Mouse (Mus musculus) neural tube, embryonic 13.5 days (tissue): ENCODE results near the gene Etl4. TPM values are rescaled to one million over a fixed set of nuclear protein-coding genes. Genes with fewer than 3 reads are reported as not detected.

ENCODE experiments used
- ATAC-seq: fragments of 200-750 bp; cut with Nextera tagmentation; 2 replicates; pipeline ENCODE4 v1.8.0; 2017; ENCODE audit warnings: low read depth, mild to moderate bottlenecking, moderate TSS enrichment, moderate library complexity
- H3K27ac ChIP-seq: fragments of 300-500 bp; sonication (generic); replicated peaks from 2 replicates; pipeline ENCODE4 v1.5.1; 2015; ENCODE audit warnings: moderate library complexity, mild to moderate bottlenecking, inconsistent platforms
- H3K27me3 ChIP-seq: fragments of 300-500 bp; sonication (generic); 2 replicates; pipeline ENCODE4 v1.6.1; 2015; ENCODE audit warnings: mild to moderate bottlenecking, inconsistent platforms
- H3K36me3 ChIP-seq: fragments of 300-500 bp; sonication (generic); 2 replicates; pipeline ENCODE4 v1.6.1; 2015; ENCODE audit warnings: mild to moderate bottlenecking, inconsistent platforms
- H3K4me1 ChIP-seq: fragments of 300-500 bp; sonication (generic); replicated peaks from 2 replicates; pipeline ENCODE4 v1.6.1; 2015; ENCODE audit warnings: inconsistent platforms
- H3K4me2 ChIP-seq: fragments of 300-500 bp; sonication (generic); 2 replicates; pipeline ENCODE4 v1.6.1; 2015; ENCODE audit warnings: inconsistent platforms, mild to moderate bottlenecking, moderate library complexity
- H3K4me3 ChIP-seq: fragments of 300-500 bp; sonication (generic); 2 replicates; pipeline ENCODE4 v1.5.1; 2015; ENCODE audit warnings: mild to moderate bottlenecking, inconsistent platforms
- H3K9ac ChIP-seq: fragments of 300-500 bp; sonication (generic); 2 replicates; pipeline ENCODE4 v1.6.1; 2015; ENCODE audit warnings: moderate library complexity, mild to moderate bottlenecking, inconsistent platforms
- H3K9me3 ChIP-seq: fragments of 300-500 bp; sonication (generic); 2 replicates; pipeline ENCODE4 v1.6.1; 2016; ENCODE audit warnings: inconsistent platforms
- WGBS: fragments of 180-500 bp; shearing (Covaris S2); methylation state at CpG from one replicate; pipeline ENCODE4 v1.1.7; 2015; 5-methylcytosine and 5-hydroxymethylcytosine counted together
- polyA plus RNA-seq: library from polyadenylated mRNA; unstranded; fragments of >200 nt; fragmentation: Nextera tagmentation; extraction: Ambion mirVana; gene quantifications from 2 replicates; pipeline ENCODE4 v1.2.1, GENCODE M21; 2015

The Etl4 gene
- 4.6 and 5.4 TPM in 2 replicates for polyA plus RNA-seq

DNA sequence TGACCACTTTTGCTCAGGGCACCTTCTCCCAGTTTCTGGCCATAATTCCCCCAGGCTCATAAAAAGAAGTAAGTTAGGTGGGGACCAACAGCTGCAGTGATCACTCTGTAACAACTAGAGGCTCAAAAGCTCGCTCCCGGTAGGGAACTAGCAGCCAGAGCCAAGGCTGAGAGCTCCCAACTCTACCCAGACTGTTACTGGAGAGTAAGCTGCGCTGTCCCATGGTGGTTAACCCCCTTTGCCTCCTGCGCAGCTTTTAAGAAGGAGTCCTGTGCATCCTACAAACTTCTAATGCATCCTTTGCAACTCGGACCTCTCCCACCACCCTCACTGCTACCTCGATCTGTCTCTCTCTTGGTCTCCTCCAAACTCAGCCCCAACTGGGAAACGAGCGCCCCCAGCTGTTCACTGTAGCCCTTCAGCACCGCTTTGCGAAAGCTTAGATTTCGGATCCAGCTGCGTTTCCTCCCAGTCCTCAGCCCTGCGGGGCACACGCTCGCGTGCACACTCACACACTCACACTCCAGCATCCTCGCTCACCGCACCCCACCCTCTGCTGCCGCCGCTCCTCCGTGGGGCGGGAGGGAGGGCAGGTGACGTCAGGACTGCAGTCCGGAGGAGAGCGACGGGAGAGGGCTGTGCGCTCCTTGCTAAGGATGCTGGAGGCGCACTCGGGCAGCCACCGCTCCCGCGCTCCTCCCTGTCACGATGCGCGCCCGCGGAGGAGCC, at the start of gene Etl4:
TSS of gene Etl4 (plus strand) at position 610 of the 729 bp plus-strand sequence.
- Histone ChIP-seq H3K27me3 (peaks cover 46% of the 10 kb centered on the region), H3K4me1 (peaks cover 16% of the 10 kb centered on the region), H3K4me3 (peak within 1 kb of the TSS; percentile 62), H3K27ac (no peak within 1 kb of the TSS), H3K36me3 (no peaks in the 10 kb centered on the region), H3K4me2 (peak within 1 kb of the TSS; percentile 97), H3K9ac (peak within 1 kb of the TSS; percentile 70), H3K9me3 (no peaks in the 10 kb centered on the region)
- WGBS: under 1% methylated on average over 37 of the region's 37 CpGs
- ATAC-seq: peak; percentile 97

DNA sequence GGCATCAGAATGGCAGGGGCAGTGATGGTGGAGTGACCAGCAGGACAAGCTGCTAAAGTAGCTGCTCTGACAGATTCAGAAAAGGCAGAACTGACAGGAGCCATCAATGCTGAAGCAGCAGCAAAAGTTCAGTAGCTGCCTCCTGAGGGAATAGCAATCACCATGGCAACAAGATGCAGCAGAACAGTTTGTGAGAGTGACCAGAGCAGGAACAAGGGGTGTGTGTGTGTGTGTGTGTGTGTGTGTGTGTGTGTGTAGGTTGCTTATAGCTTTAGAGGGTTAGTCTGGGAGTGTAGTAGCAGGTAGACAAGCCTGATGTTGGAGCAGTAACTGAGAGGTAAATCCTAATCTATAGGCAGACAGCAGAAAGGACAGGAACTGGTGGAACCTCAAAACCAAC, 40.4 kb upstream of the Etl4 start:
- ATAC-seq: no peak
- Histone ChIP-seq H3K27me3 (no peaks in the 10 kb centered on the region), H3K9ac (no peak overlapping the region), H3K9me3 (no peaks in the 10 kb centered on the region), H3K4me3 (no peak overlapping the region), H3K4me2 (no peak overlapping the region), H3K36me3 (no peaks in the 10 kb centered on the region), H3K27ac (no peak overlapping the region), H3K4me1 (no peaks in the 10 kb centered on the region)

DNA sequence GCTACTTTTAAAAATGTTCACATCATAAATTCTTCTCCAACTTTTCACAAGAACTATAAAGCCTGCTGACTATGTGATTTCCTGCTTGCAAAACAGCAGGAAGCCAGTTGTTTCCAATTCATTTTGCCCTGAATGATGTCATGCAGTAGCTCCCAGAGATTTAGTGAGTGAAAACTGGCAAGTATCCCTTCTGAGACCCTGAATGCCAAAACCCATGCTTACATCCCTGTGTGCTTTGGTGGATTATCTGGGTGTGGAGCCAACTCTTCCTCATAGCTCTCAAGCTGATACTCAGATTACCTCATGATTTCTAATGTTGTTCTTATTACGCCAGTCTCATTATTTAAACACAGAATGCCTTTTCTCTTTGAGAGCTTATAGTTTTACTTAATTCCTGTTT, 37.7 kb upstream of the Etl4 start:
- no peak for ATAC-seq
- no peaks in the 10 kb centered on the region for H3K4me1 ChIP-seq
- H3K9me3 ChIP-seq: no peaks in the 10 kb centered on the region
- no peak overlapping the region for H3K4me2 ChIP-seq
- no peak overlapping the region for H3K27ac ChIP-seq
- 91% methylated on average over 1 of the region's 1 CpGs for WGBS
- H3K27me3 ChIP-seq: no peaks in the 10 kb centered on the region
- no peaks in the 10 kb centered on the region for H3K36me3 ChIP-seq
- no peak overlapping the region for H3K4me3 ChIP-seq
- no peak overlapping the region for H3K9ac ChIP-seq

DNA sequence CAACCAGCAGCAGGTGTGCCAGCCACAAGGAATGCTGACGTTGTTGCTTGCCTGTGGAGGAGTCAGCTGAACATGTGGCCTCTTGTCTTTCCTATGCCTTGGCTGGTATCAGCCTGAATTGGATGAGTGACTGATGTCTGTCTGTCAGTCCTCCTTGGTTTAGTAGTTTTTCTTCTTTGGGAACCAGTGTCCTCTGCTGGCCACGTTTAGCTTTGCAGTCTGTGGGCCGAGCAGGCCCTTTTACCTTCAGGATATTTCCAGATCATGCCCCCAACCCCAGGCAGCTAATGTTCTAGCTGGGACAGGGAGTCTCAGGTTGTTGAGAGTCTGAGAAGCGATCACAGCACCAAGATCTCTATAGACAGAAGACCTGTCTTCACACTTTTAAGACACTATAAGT, 18.7 kb upstream of the Etl4 start:
- no peaks in the 10 kb centered on the region for H3K36me3 ChIP-seq
- no peak overlapping the region for H3K9ac ChIP-seq
- H3K27me3 ChIP-seq: no peaks in the 10 kb centered on the region
- no peak overlapping the region for H3K27ac ChIP-seq
- H3K4me3 ChIP-seq: no peak overlapping the region
- no peak overlapping the region for H3K4me2 ChIP-seq
- no peak for ATAC-seq
- H3K9me3 ChIP-seq: no peaks in the 10 kb centered on the region
- H3K4me1 ChIP-seq: no peaks in the 10 kb centered on the region
- WGBS: 56% methylated on average over 4 of the region's 4 CpGs

DNA sequence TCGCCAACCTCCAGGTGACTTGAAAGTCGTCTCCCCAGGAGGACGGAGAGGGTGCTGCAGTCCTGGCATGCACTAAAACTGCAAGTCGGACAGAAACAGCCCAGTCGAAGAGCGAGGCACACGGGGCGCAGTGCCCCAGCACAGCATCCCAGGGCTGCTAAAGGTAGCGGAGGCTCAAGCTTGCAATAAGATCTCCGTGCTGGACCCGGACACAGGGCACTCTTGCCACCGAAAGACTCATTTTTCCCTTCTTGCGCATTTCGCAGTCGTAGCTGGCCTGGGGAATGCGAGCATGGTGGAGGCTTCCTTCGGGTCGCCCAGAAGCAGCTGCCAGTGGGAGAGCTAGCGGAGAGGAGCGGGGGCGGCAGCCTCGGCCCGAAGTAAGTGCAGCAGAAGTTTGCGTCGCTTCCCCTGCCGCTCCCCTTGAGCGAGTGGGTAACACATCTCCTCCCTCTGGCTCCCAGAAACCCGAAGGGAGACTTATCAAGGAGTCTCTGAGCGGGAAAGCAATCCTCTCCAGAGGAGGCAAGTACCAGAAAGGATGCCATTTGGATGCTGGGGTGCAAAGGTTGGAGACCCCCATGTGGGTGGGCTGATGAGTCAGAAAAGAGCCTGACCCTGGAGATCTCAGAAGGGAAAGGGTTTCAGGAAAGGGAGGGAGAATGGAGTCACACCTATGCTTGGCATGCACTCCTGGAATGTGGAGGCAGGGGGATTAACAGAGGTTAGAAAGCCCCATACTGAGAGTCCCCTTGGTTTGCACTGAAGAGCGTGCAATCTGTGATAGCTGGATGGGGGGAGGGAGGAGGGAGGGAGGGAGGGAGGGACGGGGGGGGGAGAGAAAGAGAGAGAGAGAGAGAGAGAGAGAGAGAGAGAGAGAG, 560 bp downstream of the Etl4 start:
- no peaks in the 10 kb centered on the region for H3K9me3 ChIP-seq
- peak; percentile 80 for ATAC-seq
- H3K27ac ChIP-seq: no peak overlapping the region
- H3K27me3 ChIP-seq: peaks cover 46% of the 10 kb centered on the region
- H3K9ac ChIP-seq: peak overlapping the region; percentile 70
- H3K36me3 ChIP-seq: no peaks in the 10 kb centered on the region
- WGBS: 1% methylated on average over 29 of the region's 31 CpGs
- H3K4me2 ChIP-seq: peak overlapping the region; percentile 97
- peaks cover 16% of the 10 kb centered on the region for H3K4me1 ChIP-seq
- H3K4me3 ChIP-seq: peak overlapping the region; percentile 62

DNA sequence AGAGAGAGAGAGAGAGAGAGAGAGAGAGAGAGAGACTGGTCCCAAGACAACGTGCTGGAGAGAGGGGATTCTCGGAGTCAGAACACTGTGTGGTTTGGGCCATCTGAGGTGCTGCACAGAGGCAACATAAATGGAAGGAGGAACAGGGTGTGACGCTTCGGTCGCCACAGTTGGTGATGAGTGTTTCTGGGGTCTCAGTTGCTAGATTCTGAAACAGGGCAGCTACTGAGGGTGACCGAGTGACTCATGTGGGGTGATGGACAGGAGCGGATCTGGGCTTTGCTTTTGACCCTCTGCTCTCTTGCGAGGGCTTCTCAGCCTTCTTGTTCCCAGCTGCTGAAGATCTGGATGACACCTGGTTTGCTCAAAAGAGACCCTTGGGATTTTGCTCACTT, 1.2 kb downstream of the Etl4 start:
- Histone ChIP-seq H3K4me3 (peak overlapping the region; percentile 62), H3K9me3 (no peaks in the 10 kb centered on the region), H3K4me2 (peak overlapping the region; percentile 97), H3K27me3 (peaks cover 46% of the 10 kb centered on the region), H3K4me1 (peaks cover 16% of the 10 kb centered on the region), H3K27ac (no peak overlapping the region), H3K9ac (no peak overlapping the region), H3K36me3 (no peaks in the 10 kb centered on the region)
- 3% methylated on average over 8 of the region's 8 CpGs for whole genome bisulfite sequencing
- no peak for ATAC-seq

DNA sequence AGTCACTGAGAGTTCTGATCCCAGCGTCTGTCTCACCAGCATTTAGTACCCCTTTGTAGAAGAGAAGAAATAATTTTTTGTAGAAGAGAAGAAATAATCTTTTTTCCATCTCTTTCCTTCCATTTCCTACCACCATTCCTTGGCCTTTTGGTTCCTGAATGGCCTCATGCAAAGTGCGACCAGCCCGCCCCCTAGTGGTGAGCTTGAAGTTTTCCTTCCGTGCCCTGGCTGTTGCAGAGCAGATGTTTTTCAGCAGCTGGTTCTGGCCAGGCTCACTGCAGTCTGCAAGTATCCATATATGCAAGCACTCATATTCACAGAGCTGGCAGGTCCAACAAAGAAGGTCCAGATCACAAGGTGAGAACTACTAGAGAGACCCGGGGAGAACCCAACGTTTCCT, 9.6 kb downstream of the Etl4 start:
- no peak overlapping the region for H3K4me2 ChIP-seq
- ATAC-seq: no peak
- H3K4me3 ChIP-seq: no peak overlapping the region
- H3K36me3 ChIP-seq: no peaks in the 10 kb centered on the region
- 23% methylated on average over 6 of the region's 6 CpGs for WGBS
- no peaks in the 10 kb centered on the region for H3K9me3 ChIP-seq
- H3K27ac ChIP-seq: no peak overlapping the region
- H3K27me3 ChIP-seq: no peaks in the 10 kb centered on the region
- no peak overlapping the region for H3K9ac ChIP-seq
- H3K4me1 ChIP-seq: no peaks in the 10 kb centered on the region

DNA sequence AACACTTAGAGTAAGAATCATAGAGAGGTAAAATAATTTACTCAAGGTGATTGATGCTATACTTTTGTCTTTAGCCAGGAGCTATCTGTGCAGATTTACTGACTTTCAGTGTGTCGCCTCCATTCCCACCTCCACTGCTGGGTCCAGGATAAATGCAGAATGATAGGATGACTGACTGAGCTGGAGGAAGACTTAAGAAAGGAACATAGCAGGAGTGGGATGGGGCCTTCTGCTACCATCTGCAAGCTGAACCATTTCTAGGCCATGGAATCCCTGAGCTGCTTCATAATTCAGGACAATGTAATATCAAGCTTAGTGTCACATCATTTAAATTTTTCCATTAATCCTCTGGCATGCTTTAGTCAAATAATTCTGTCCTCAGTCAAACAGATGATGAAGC, 20.4 kb downstream of the Etl4 start:
- 88% methylated on average over 1 of the region's 1 CpGs for WGBS
- Histone ChIP-seq H3K4me3 (no peak overlapping the region), H3K27ac (no peak overlapping the region), H3K36me3 (no peaks in the 10 kb centered on the region), H3K4me1 (no peaks in the 10 kb centered on the region), H3K9ac (no peak overlapping the region), H3K4me2 (no peak overlapping the region), H3K9me3 (no peaks in the 10 kb centered on the region), H3K27me3 (no peaks in the 10 kb centered on the region)
- no peak for ATAC-seq

DNA sequence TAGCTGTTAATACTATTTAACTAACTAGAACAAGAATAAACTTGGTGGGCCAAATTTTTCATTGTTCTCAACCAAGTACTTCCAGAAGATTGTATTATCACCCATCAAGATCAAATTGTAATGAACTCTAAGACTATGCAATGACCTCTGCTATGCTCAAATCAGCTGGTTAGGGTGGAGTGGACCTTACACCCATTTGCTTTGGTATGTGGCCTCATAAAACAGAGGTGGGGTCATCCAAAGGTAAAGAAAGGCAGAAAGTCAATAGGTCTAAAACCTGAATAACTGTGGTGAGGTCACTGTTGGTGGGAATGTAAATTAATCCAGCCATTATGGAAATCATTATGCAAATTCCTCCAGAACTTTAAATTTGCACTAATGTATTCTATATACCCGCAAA, 24.3 kb downstream of the Etl4 start:
- H3K4me1 ChIP-seq: no peaks in the 10 kb centered on the region
- WGBS: 63% methylated on average over 1 of the region's 1 CpGs
- no peak for ATAC-seq
- H3K36me3 ChIP-seq: no peaks in the 10 kb centered on the region
- H3K4me2 ChIP-seq: no peak overlapping the region
- no peak overlapping the region for H3K9ac ChIP-seq
- H3K9me3 ChIP-seq: no peaks in the 10 kb centered on the region
- no peaks in the 10 kb centered on the region for H3K27me3 ChIP-seq
- H3K27ac ChIP-seq: no peak overlapping the region
- no peak overlapping the region for H3K4me3 ChIP-seq

DNA sequence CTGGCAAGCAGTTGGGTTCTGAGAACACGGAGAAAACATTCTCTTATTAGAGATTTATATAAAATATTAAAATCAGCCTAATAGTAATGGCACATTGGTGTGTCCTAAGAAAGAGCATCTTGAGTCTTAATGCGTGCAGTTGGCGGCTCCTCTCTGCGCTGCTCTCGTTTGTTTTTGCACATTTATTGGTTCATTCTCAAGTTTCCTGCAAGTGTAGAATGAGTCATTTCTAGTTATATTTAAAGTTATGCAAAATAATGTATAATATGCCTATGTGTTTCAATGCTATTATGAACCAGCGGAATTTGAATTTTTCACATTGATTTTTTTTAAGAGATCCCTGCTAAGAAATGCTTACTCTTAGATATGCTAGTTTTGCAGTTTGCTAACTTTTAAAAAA, 35.6 kb downstream of the Etl4 start:
- no peak overlapping the region for H3K27ac ChIP-seq
- no peaks in the 10 kb centered on the region for H3K9me3 ChIP-seq
- no peaks in the 10 kb centered on the region for H3K27me3 ChIP-seq
- ATAC-seq: no peak
- no peak overlapping the region for H3K4me2 ChIP-seq
- no peak overlapping the region for H3K4me3 ChIP-seq
- no peak overlapping the region for H3K9ac ChIP-seq
- no peaks in the 10 kb centered on the region for H3K36me3 ChIP-seq
- H3K4me1 ChIP-seq: no peaks in the 10 kb centered on the region
- 91% methylated on average over 6 of the region's 6 CpGs for WGBS

DNA sequence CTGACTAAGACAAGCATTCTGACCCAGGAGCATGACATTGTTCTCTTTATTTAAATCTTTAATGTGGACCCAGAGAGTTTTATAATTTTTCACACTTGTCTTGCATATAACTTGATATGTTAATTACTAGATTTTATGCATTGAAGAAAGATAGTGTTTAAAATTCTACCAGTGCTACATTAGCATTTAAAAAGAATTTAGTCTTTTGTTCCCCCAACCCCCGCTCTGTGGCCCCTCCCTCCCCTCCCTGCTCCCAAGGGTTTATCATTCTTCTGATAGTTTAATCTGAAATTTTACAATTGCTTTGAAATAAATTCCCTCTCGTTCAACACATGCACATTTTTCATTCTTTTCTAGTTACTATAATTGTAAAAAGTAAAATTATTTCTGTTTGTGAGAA, 43.4 kb downstream of the Etl4 start:
- Histone ChIP-seq H3K4me3 (no peak overlapping the region), H3K36me3 (no peaks in the 10 kb centered on the region), H3K9ac (no peak overlapping the region), H3K27me3 (no peaks in the 10 kb centered on the region), H3K4me2 (no peak overlapping the region), H3K9me3 (no peaks in the 10 kb centered on the region; the same call in 1 of the 2 replicates), H3K27ac (no peak overlapping the region), H3K4me1 (no peaks in the 10 kb centered on the region)
- ATAC-seq: no peak
- 80% methylated on average over 2 of the region's 2 CpGs for WGBS

DNA sequence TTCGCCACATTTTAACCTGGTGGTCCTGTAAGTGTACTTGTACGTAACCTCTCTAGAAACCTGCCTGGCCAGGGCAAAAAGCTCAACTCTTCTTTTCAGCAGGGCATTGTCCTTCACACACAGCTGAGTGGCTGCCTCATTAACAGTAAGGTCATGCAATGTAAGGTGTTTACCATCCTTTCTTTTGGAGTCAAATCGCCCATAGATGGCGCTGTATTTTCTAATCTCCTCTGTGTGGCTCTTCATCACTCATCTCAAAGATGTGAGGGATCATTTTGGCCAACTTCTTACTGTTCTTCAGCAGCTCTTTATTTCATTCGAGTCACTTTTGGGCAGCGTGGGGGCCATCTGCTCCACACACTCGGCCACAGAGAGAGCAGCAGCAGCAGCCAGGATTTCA, 56.9 kb downstream of the Etl4 start:
- WGBS: 55% methylated on average over 7 of the region's 7 CpGs
- Histone ChIP-seq H3K4me3 (no peak overlapping the region), H3K4me1 (no peaks in the 10 kb centered on the region), H3K4me2 (no peak overlapping the region), H3K9me3 (no peaks in the 10 kb centered on the region), H3K27ac (no peak overlapping the region), H3K9ac (no peak overlapping the region), H3K36me3 (no peaks in the 10 kb centered on the region), H3K27me3 (no peaks in the 10 kb centered on the region)
- no peak for ATAC-seq
